Mouse (Mus musculus): ENCODE data around the gene Ppp1r12c.

GRCm38 (mm10) chr7:4478796-4479291, 22.6 kb downstream of the Ppp1r12c start:
- TF ChIP-seq CTCF (IDR thresholded peaks at IDR 0.05; ENCODE audit: insufficient read depth, low read depth, low read length) (no peak), POLR2A (IDR thresholded peaks at IDR 0.05; ENCODE audit: insufficient read depth, low read depth, low read length) (no peak)
